Comparison of ENCODE assay signal across 21 mouse cellular contexts in the genomic region with DNA sequence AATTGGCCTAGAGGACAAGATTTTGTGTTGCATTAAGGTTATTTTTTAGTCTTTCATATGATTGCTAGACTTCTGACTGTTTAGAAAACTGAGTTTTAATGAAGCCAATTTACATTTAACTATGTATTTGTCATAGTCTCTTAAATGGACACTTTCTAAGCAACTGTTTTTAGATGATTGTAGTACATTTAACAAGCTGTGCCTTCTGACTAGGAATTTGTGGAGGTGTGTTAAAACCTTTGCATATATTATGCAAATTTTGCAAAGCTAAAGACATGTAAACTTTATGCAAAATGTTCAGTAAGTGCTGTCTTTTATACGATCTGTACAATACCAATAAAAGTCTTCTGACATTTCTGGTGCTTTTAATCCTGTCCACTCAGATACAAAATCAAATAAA.
"Had no signal": no experiment of that assay in that cellular context is flagged by ENCODE, and none has a peak within 500 bp of the region (broad histone marks: within the 10 kb centered on the region; RNA-seq: fewer than 3 reads in every experiment).

No protein-coding gene starts in this region.

- DNase-seq: cerebellum, adult 8-10 months; cerebellum, adult 9-10 months; cerebellum, adult 9-11 months; cerebellum, postnatal 10 days; cerebellum, postnatal 14 days; cerebellum, postnatal 25 days; cerebellum, postnatal 36 days; embryo, embryonic 11 days; forebrain, postnatal 0 days; gastrocnemius, adult 2 months; gastrocnemius, postnatal 10 days; gastrocnemius, postnatal 14 days; gastrocnemius, postnatal 25 days; gastrocnemius, postnatal 36 days; heart, adult 11 months; heart, adult 18-20 months; heart, adult 2 months had no signal

- ATAC-seq: forebrain, embryonic 13.5 days; forebrain, embryonic 14.5 days; forebrain, embryonic 15.5 days; forebrain, embryonic 16.5 days; forebrain, postnatal 0 days had no signal
